Mouse (Mus musculus) liver, postnatal 0 days (tissue): ENCODE results near the gene Ybx2. TPM values are rescaled to one million over a fixed set of nuclear protein-coding genes. Genes with fewer than 3 reads are reported as not detected.

ENCODE experiments used
- ATAC-seq: fragments of 200-750 bp; cut with Nextera tagmentation; 2 replicates; pipeline ENCODE4 v1.8.0; 2017; ENCODE audit warnings: mild to moderate bottlenecking, moderate library complexity
- DNase-seq: peaks from one replicate; pipeline ENCODE4 v3.0.0-alpha.2; 2016
- H3K27ac ChIP-seq: fragments of 300-500 bp; sonication (generic); 2 replicates; pipeline ENCODE4 v1.5.1; 2014; ENCODE audit warnings: antibody characterized with exemption, moderate library complexity, mild to moderate bottlenecking, low read depth
- H3K27me3 ChIP-seq: fragments of 300-500 bp; sonication (generic); 2 replicates; pipeline ENCODE4 v1.6.1; 2014; ENCODE audit warnings: low read length, control low read depth, mixed read lengths; ENCODE audit not compliant: insufficient read depth
- H3K36me3 ChIP-seq: fragments of 300-500 bp; sonication (generic); replicated peaks from 2 replicates; pipeline ENCODE4 v1.6.1; 2014; ENCODE audit warnings: mild to moderate bottlenecking, control low read depth, low read length, moderate library complexity, mixed read lengths; ENCODE audit not compliant: insufficient read depth
- H3K4me1 ChIP-seq: fragments of 300-500 bp; sonication (generic); 2 replicates; pipeline ENCODE4 v1.6.1; 2014; ENCODE audit warnings: antibody characterized with exemption, mild to moderate bottlenecking, control low read depth; ENCODE audit not compliant: insufficient read depth
- H3K4me2 ChIP-seq: fragments of 300-500 bp; sonication (generic); 2 replicates; pipeline ENCODE4 v1.6.1; 2014; ENCODE audit warnings: low read depth, mild to moderate bottlenecking, low read length, moderate library complexity, mixed read lengths
- H3K4me3 ChIP-seq: fragments of 300-500 bp; sonication (generic); 2 replicates; pipeline ENCODE4 v1.5.1; 2014; ENCODE audit warnings: low read depth, low read length
- H3K9ac ChIP-seq: fragments of 300-500 bp; sonication (generic); replicated peaks from 2 replicates; pipeline ENCODE4 v1.6.1; 2014; ENCODE audit warnings: mild to moderate bottlenecking, moderate library complexity
- H3K9me3 ChIP-seq: fragments of 300-500 bp; sonication (generic); 2 replicates; pipeline ENCODE4 v1.6.1; 2016; ENCODE audit warnings: mild to moderate bottlenecking, control low read depth, low read length, mixed read lengths
- CTCF ChIP-seq: sonication (generic); IDR thresholded peaks from 2 replicates; pipeline ENCODE4 v1.5.1; 2016; ENCODE audit warnings: antibody characterized with exemption, low read depth
- EP300 ChIP-seq: IDR thresholded peaks from 2 replicates; pipeline ENCODE4 v1.6.1; 2016; ENCODE audit warnings: antibody characterized with exemption, low read depth, mild to moderate bottlenecking
- WGBS: fragments of 180-500 bp; shearing (Covaris S2); extraction: QIAGEN DNeasy Blood & Tissue Kit; methylation state at CpG from one replicate; pipeline ENCODE4 v1.1.7; 2014; ENCODE audit not compliant: insufficient replicate concordance; 5-methylcytosine and 5-hydroxymethylcytosine counted together
- polyA plus RNA-seq: library from polyadenylated mRNA; unstranded; fragments of >200 nt; fragmentation: Nextera tagmentation; extraction: Ambion mirVana; gene quantifications from 2 replicates; pipeline ENCODE4 v1.2.1, GENCODE M21; 2015

The Ybx2 gene
- polyA plus RNA-seq, 1 experiment from 2014 or later: not detected

DNA sequence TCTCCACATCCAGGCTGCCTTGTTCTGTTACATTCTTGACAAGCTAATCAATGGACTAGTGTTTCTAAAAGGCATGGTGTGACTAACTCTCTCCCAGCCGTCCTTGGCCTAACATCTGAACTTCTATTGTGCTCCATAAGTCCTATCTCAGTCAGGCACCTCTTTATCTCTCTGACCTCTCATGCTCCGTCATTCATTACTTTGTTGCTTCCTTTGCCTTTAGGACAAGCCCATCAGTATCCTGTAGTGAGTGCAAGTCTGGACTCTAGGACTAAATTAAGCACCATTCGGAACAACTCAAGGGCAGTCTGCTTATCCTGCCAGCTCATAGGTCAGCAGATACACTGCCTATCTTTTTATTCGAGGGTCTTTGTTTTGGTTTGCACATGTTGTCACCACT is 40.7 kb downstream of the Ybx2 start:
- no peak overlapping the region for H3K4me2 ChIP-seq
- H3K36me3 ChIP-seq: peaks cover 36% of the 10 kb centered on the region
- DNase-seq (no peak), ATAC-seq (no peak)
- WGBS: 72% methylated on average over 4 of the region's 4 CpGs
- H3K9ac ChIP-seq: no peak overlapping the region
- H3K9me3 ChIP-seq: no peaks in the 10 kb centered on the region
- H3K27me3 ChIP-seq: no peaks in the 10 kb centered on the region
- no peak overlapping the region for H3K4me3 ChIP-seq
- H3K27ac ChIP-seq: no peak overlapping the region
- H3K4me1 ChIP-seq: peaks cover 3% of the 10 kb centered on the region; the same call in 1 of the 2 replicates
- no peak for TF ChIP-seq CTCF

DNA sequence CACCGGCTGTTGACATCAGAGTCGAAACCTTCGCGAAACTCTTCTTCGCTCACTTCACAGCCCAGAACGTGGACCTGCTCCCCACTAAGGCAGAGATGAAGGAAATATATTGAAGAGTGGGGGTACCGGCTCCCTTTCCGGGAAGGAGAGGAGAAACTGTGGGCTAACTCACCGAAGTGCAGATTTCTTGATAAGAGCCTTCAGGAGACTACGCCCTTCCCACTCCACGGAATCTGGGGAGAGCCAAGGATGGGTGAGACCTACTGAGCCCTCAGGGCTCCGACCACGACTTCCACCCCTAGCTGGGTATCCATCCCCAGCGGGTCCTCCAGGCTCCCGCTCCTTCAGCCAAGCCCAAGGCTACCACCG is 44.2 kb downstream of the Ybx2 start:
- ATAC-seq: peak; percentile 3
- H3K4me3 ChIP-seq: peak overlapping the region; percentile 98
- H3K4me2 ChIP-seq: peak overlapping the region; percentile 82
- no peaks in the 10 kb centered on the region for H3K27me3 ChIP-seq
- no peak for DNase-seq
- peak overlapping the region; percentile 97 for H3K27ac ChIP-seq
- peaks cover 25% of the 10 kb centered on the region for H3K36me3 ChIP-seq
- H3K4me1 ChIP-seq: peaks cover 20% of the 10 kb centered on the region
- no peaks in the 10 kb centered on the region for H3K9me3 ChIP-seq
- H3K9ac ChIP-seq: peak overlapping the region; percentile 92
- 2% methylated on average over 16 of the region's 16 CpGs for WGBS
- TF ChIP-seq EP300 (no peak), CTCF (no peak)

- peak overlapping the region; percentile 92 for H3K9ac ChIP-seq
- H3K4me2 ChIP-seq: peak overlapping the region; percentile 82
- peak; percentile 98 for DNase-seq
- peaks cover 20% of the 10 kb centered on the region for H3K4me1 ChIP-seq
- peak overlapping the region; percentile 98 for H3K4me3 ChIP-seq
- no peaks in the 10 kb centered on the region for H3K9me3 ChIP-seq
- H3K27ac ChIP-seq: peak overlapping the region; percentile 97
- under 1% methylated on average over 42 of the region's 60 CpGs for WGBS
- peaks cover 25% of the 10 kb centered on the region for H3K36me3 ChIP-seq
- H3K27me3 ChIP-seq: no peaks in the 10 kb centered on the region
- ATAC-seq: peak; percentile 92
- TF ChIP-seq EP300 (no peak; the same call in 1 of the 2 replicates), CTCF (no peak)
Measured at GRCm38 (mm10) chr11:69980196-69981140, 44.9 kb downstream of the Ybx2 start.

- no peaks in the 10 kb centered on the region for H3K27me3 ChIP-seq
- peaks cover 25% of the 10 kb centered on the region for H3K36me3 ChIP-seq
- DNase-seq (peak; percentile 51), ATAC-seq (no peak)
- peak within 1 kb of the TSS; percentile 92 for H3K9ac ChIP-seq
- peak within 1 kb of the TSS; percentile 98 for H3K4me3 ChIP-seq
- under 1% methylated on average over 33 of the region's 43 CpGs for WGBS
- H3K27ac ChIP-seq: peak within 1 kb of the TSS; percentile 97
- peak within 1 kb of the TSS; percentile 82 for H3K4me2 ChIP-seq
- no peak for TF ChIP-seq EP300
- no peak for TF ChIP-seq CTCF
- H3K9me3 ChIP-seq: no peaks in the 10 kb centered on the region
- H3K4me1 ChIP-seq: peaks cover 20% of the 10 kb centered on the region
Measured at GRCm38 (mm10) chr11:69981141-69981762, 45.7 kb downstream of the Ybx2 start, which contains the start of gene Ctdnep1. Ctdnep1 (plus strand) TSS chr11:69981156.

DNA sequence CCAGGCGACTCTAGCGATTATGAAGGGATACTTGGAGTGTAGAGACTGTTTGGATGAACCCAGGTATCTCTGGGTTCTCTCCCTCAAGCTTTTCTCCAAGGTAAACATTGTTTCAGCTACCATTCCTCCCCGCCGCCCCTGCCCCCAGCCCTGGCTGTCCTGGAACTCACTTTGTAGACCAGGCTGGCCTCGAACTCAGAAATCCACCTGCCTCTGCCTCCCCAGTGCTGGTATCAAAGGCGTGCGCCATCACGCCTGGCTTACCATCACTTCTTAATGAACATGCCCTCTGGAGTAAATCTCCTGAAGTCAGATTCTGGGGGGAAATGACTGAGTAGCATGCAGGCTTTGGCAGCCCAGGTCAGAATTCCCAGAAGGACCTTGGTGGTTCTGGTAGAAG is 46.6 kb downstream of the Ybx2 start, which contains the start of gene Elp5:
TSS of gene Elp5 (minus strand) at position 293 of the 400 bp plus-strand sequence.
- Histone ChIP-seq H3K4me3 (peak within 1 kb of the TSS; percentile 98), H3K9ac (peak within 1 kb of the TSS; percentile 92), H3K9me3 (no peaks in the 10 kb centered on the region), H3K4me2 (peak within 1 kb of the TSS; percentile 82), H3K4me1 (peaks cover 20% of the 10 kb centered on the region), H3K36me3 (peaks cover 23% of the 10 kb centered on the region), H3K27ac (peak within 1 kb of the TSS; percentile 97), H3K27me3 (no peaks in the 10 kb centered on the region)
- DNase-seq (no peak), ATAC-seq (no peak)
- 52% methylated on average over 8 of the region's 8 CpGs for WGBS
- TF ChIP-seq CTCF (no peak), EP300 (no peak)

- peaks cover 29% of the 10 kb centered on the region for H3K36me3 ChIP-seq
- peak overlapping the region; percentile 82 for H3K4me2 ChIP-seq
- WGBS: 42% methylated on average over 5 of the region's 5 CpGs
- DNase-seq (no peak), ATAC-seq (no peak)
- no peaks in the 10 kb centered on the region for H3K27me3 ChIP-seq
- peak overlapping the region; percentile 92 for H3K9ac ChIP-seq
- H3K4me3 ChIP-seq: peak overlapping the region; percentile 98
- H3K27ac ChIP-seq: 0 out of 2 replicates have a peak overlapping the region, but pooled peaks have one; percentile 13
- TF ChIP-seq CTCF: no peak
- no peak for TF ChIP-seq EP300
- H3K9me3 ChIP-seq: no peaks in the 10 kb centered on the region
- peaks cover 20% of the 10 kb centered on the region for H3K4me1 ChIP-seq
Measured at GRCm38 (mm10) chr11:69982877-69983276, 47.3 kb downstream of the Ybx2 start.
